ENCODE assay signal across 20 mouse cellular contexts in the genomic region with DNA sequence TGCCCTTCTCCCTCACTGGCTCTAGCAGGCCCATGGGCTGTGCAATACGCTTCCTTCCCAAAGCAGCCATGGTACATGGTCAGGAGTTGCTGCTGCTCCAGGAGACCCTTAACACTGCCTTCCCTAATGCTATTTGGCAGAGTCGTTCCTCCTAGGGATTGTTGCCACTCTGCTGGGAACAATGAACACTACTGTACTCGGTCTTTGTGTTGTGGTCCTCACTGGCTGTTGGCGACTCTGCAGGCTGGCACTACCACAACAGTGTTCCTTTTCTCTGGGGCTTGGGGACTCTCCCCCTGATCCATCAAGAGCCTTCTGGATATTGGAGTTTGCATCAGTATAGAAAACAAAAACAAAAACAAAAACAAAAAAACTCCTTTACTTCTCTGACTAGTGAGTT. TPM values are rescaled to one million over a fixed set of nuclear protein-coding genes. Genes with fewer than 3 reads are reported as not detected.
A peak's percentile ranks its signal among the peaks of the same experiment; 100 is the strongest.
DNase-seq lines count a peak whose midpoint lies in the region; ATAC-seq and TF ChIP-seq lines count a peak whose summit lies in the region.
"Had no signal": no experiment of that assay in that cellular context is flagged by ENCODE, and none has a peak within 500 bp of the region (broad histone marks: within the 10 kb centered on the region; RNA-seq: fewer than 3 reads in every experiment).

No protein-coding gene starts in this region.

- TF ChIP-seq POLR2A in cortical plate, adult 2 months (IDR thresholded peaks at IDR 0.05; ENCODE audit: extremely low read depth, insufficient read depth, low read length) = no peak

- H3K27ac ChIP-seq in cortical plate, adult 2 months (ENCODE audit: insufficient read depth, low read length) = peak overlapping the region; percentile 94
- H3K27ac ChIP-seq: embryonic facial prominence, embryonic 13.5 days; forebrain, embryonic 12.5 days; heart, embryonic 10.5 days; hindbrain, embryonic 12.5 days had no signal

- ATAC-seq in frontal cortex, adult (ENCODE audit: low TSS enrichment) = peak; percentile 47; the same call in 1 of the 2 replicates
- ATAC-seq: hindbrain, embryonic 16.5 days had no signal

- DNase-seq in frontal cortex, postnatal 10 days (ENCODE audit: low spot score in 2 of 2) = no peak
- peak; percentile 36 for DNase-seq in left cerebral cortex, adult 11 months (ENCODE audit: low spot score)
- DNase-seq in left cerebral cortex, adult 18-20 months (ENCODE audit: low spot score in 2 of 2) = no peak
- DNase-seq in Muller cell, postnatal 12 days (ENCODE audit: inconsistent ontology term) = peak; percentile 8
- DNase-seq in thymus, postnatal 25 days = no peak
- DNase-seq: adrenal gland, adult 2 months; adrenal gland, postnatal 25 days; cerebellum, adult 8-10 months; cerebellum, postnatal 25 days; gastrocnemius, postnatal 10 days; heart, adult 18-20 months; heart, postnatal 10 days; heart, postnatal 4 days had no signal

- H3K4me1 ChIP-seq in cortical plate, adult 2 months (ENCODE audit: control insufficient read depth, insufficient read depth, low read length) = peaks cover 1% of the 10 kb centered on the region; the same call in 1 of the 2 replicates
- H3K4me1 ChIP-seq: forebrain, embryonic 12.5 days; hindbrain, embryonic 12.5 days had no signal

- TF ChIP-seq CTCF in cortical plate, adult 2 months (IDR thresholded peaks at IDR 0.05; ENCODE audit: extremely low read depth, insufficient read depth, low read length) = no peak

- H3K4me3 ChIP-seq in cortical plate, adult 2 months (ENCODE audit: insufficient read depth, low read length) = no peak overlapping the region
- H3K4me3 ChIP-seq: embryonic facial prominence, embryonic 13.5 days; forebrain, embryonic 12.5 days; heart, embryonic 10.5 days; hindbrain, embryonic 12.5 days had no signal

RNA-seq across cellular contexts. Expression of a gene that starts 13.5 kb away (rescaled TPM):
- 100 to 1,000 TPM; 216 to 221 TPM for total RNA-seq in left cerebral cortex, adult 18-20 months (2021)
- 90.3 and 92.6 TPM in 2 replicates for polyA plus RNA-seq in cortical plate, adult 2 months (2012; rRNA removed)

RNA-seq across cellular contexts. Expression of a gene that starts 13.6 kb away (rescaled TPM):
- total RNA-seq in left cerebral cortex, adult 18-20 months (2021) = 100 to 1,000 TPM; 112 to 132 TPM
- 46.5 and 47.0 TPM in 2 replicates for polyA plus RNA-seq in cortical plate, adult 2 months (2012; rRNA removed)

RNA-seq across cellular contexts. Expression of a gene that starts 44.0 kb away (rescaled TPM):
- 10 to 100 TPM; 78.5 to 80.9 TPM for total RNA-seq in left cerebral cortex, adult 18-20 months (2021)
- 103 and 117 TPM in 2 replicates for polyA plus RNA-seq in cortical plate, adult 2 months (2012; rRNA removed)

Comparison
In these comparisons a context has a peak if more than half of its experiments do, and no peak if none do; other contexts are left out.
1. DNase-seq: peak in left cerebral cortex, adult 11 months (single experiment) and Muller cell, postnatal 12 days (single experiment); none in frontal cortex, postnatal 10 days (0 of 2), left cerebral cortex, adult 18-20 months (0 of 2) and thymus, postnatal 25 days (single experiment).